ENCODE assay signal across 8 mouse cellular contexts in genomic region chr2:152344361-152344760, GRCm38 (mm10). TPM values are rescaled to one million over a fixed set of nuclear protein-coding genes. Genes with fewer than 3 reads are reported as not detected.
A peak's percentile ranks its signal among the peaks of the same experiment; 100 is the strongest.
DNase-seq lines count a peak whose midpoint lies in the region; ATAC-seq lines count a peak whose summit lies in the region.

No protein-coding gene starts in this region.

- no peaks in the 10 kb centered on the region for H3K36me3 ChIP-seq in heart, embryonic 15.5 days
- no peaks in the 10 kb centered on the region for H3K36me3 ChIP-seq in liver, embryonic 13.5 days
- H3K36me3 ChIP-seq in neural tube, embryonic 14.5 days (ENCODE audit: control insufficient read depth, insufficient read depth, low read length): no peaks in the 10 kb centered on the region

- H3K4me2 ChIP-seq in heart, embryonic 15.5 days: peak overlapping the region; percentile 94
- H3K4me2 ChIP-seq in liver, embryonic 13.5 days: peak overlapping the region; percentile 86
- peak overlapping the region; percentile 92 for H3K4me2 ChIP-seq in neural tube, embryonic 14.5 days (ENCODE audit: low read depth, low read length)

- peak overlapping the region; percentile 71 for H3K4me3 ChIP-seq in heart, embryonic 15.5 days
- H3K4me3 ChIP-seq in liver, embryonic 13.5 days (replicated peaks): peak overlapping the region; percentile 67
- peak overlapping the region; percentile 48 for H3K4me3 ChIP-seq in neural tube, embryonic 14.5 days (ENCODE audit: low read depth, low read length)

- H3K27ac ChIP-seq in heart, embryonic 15.5 days: peak overlapping the region; percentile 63
- peak overlapping the region; percentile 45; the same call in 1 of the 2 replicates for H3K27ac ChIP-seq in liver, embryonic 13.5 days
- H3K27ac ChIP-seq in neural tube, embryonic 14.5 days (ENCODE audit: low read depth, low read length): no peak overlapping the region

- peak overlapping the region; percentile 63 for H3K9ac ChIP-seq in heart, embryonic 15.5 days
- peak overlapping the region; percentile 75; the same call in 1 of the 2 replicates for H3K9ac ChIP-seq in liver, embryonic 13.5 days
- peak overlapping the region; percentile 55 for H3K9ac ChIP-seq in neural tube, embryonic 14.5 days (replicated peaks; ENCODE audit: low read depth, low read length)

- no peaks in the 10 kb centered on the region for H3K9me3 ChIP-seq in heart, embryonic 15.5 days (replicated peaks)
- H3K9me3 ChIP-seq in liver, embryonic 13.5 days (replicated peaks): no peaks in the 10 kb centered on the region
- H3K9me3 ChIP-seq in neural tube, embryonic 14.5 days (ENCODE audit: control insufficient read depth, low read length): no peaks in the 10 kb centered on the region

- DNase-seq in CD4-positive helper T cell, adult 2 months (ENCODE audit: low read depth, low spot score): peak; percentile 52
- peak; percentile 70 for DNase-seq in T-cell, adult 2 months (ENCODE audit: low spot score)
- peak; percentile 36 for DNase-seq in liver, embryonic 13.5 days
- DNase-seq in layer of hippocampus, adult 8-10 months (ENCODE audit: low spot score in 2 of 2): no peak
- DNase-seq in Muller cell, postnatal 12 days (ENCODE audit: inconsistent ontology term): no peak
- no peak for DNase-seq in layer of hippocampus, postnatal 10 days (ENCODE audit: low spot score in 2 of 2)

- no peaks in the 10 kb centered on the region for H3K27me3 ChIP-seq in heart, embryonic 15.5 days
- 0 out of 2 replicates have a peak, but pooled peaks cover 7% of the 10 kb centered on the region for H3K27me3 ChIP-seq in liver, embryonic 13.5 days
- H3K27me3 ChIP-seq in neural tube, embryonic 14.5 days (ENCODE audit: control insufficient read depth, insufficient read depth, low read length): no peaks in the 10 kb centered on the region; the same call in 1 of the 2 replicates

- 8% methylated on average over 10 of the region's 10 CpGs for WGBS in heart, embryonic 15.5 days
- 21% methylated on average over 10 of the region's 10 CpGs for WGBS in liver, embryonic 13.5 days (ENCODE audit: insufficient replicate concordance)
- WGBS in neural tube, embryonic 14.5 days: 10% methylated on average over 10 of the region's 10 CpGs

- ATAC-seq in heart, embryonic 15.5 days (replicated peaks; ENCODE audit: insufficient number of reproducible peaks, insufficient read depth, low FRiP score, low read depth): 0 out of 2 replicates have a peak, but pooled peaks have one; percentile 11
- ATAC-seq in liver, embryonic 13.5 days (ENCODE audit: low read depth): peak; percentile 2; the same call in 1 of the 2 replicates
- ATAC-seq in neural tube, embryonic 14.5 days (ENCODE audit: low read depth): peak; percentile 10; the same call in 1 of the 2 replicates

- peaks cover 18% of the 10 kb centered on the region for H3K4me1 ChIP-seq in heart, embryonic 15.5 days (replicated peaks)
- H3K4me1 ChIP-seq in liver, embryonic 13.5 days (replicated peaks): peaks cover 67% of the 10 kb centered on the region
- H3K4me1 ChIP-seq in neural tube, embryonic 14.5 days (ENCODE audit: control insufficient read depth, insufficient read depth, low read length): peaks cover 5% of the 10 kb centered on the region; the same call in 1 of the 2 replicates

RNA-seq across cellular contexts. Expression of gene Trib3, which starts 0.5 kb away (rescaled TPM):
- 2.9 and 3.1 TPM in 2 replicates for polyA plus RNA-seq in heart, embryonic 15.5 days (2015; fragmentation: Nextera tagmentation; extraction: Ambion mirVana)
- 2.7 and 3.3 TPM in 2 replicates for polyA plus RNA-seq in liver, embryonic 13.5 days (2015; fragmentation: Nextera tagmentation; extraction: Ambion mirVana)
- polyA plus RNA-seq in neural tube, embryonic 14.5 days (2014; fragmentation: Nextera tagmentation; extraction: Ambion mirVana): 1.1 and 1.6 TPM in 2 replicates
- 1 to 10 TPM; 1.2 to 2.4 (median 1.4) TPM for total RNA-seq in layer of hippocampus, adult 8-10 months (2022)
- under 1 TPM; 0.30 to 0.58 TPM for total RNA-seq in layer of hippocampus, postnatal 10 days (2021)

RNA-seq across cellular contexts. Expression of gene Rbck1, which starts 11.9 kb away (rescaled TPM):
- 54.3 and 79.1 TPM in 2 replicates for polyA plus RNA-seq in heart, embryonic 15.5 days (2015; fragmentation: Nextera tagmentation; extraction: Ambion mirVana)
- 52.2 and 52.4 TPM in 2 replicates for polyA plus RNA-seq in liver, embryonic 13.5 days (2015; fragmentation: Nextera tagmentation; extraction: Ambion mirVana)
- 98.5 and 107 TPM in 2 replicates for polyA plus RNA-seq in neural tube, embryonic 14.5 days (2014; fragmentation: Nextera tagmentation; extraction: Ambion mirVana)
- total RNA-seq in layer of hippocampus, adult 8-10 months (2022): 100 to 1,000 TPM; 108 to 121 (median 111) TPM
- 100 to 1,000 TPM; 101 to 102 TPM for total RNA-seq in layer of hippocampus, postnatal 10 days (2021)

RNA-seq across cellular contexts. Expression of gene Nrsn2, which starts 32.1 kb away (rescaled TPM):
- polyA plus RNA-seq in heart, embryonic 15.5 days (2015; fragmentation: Nextera tagmentation; extraction: Ambion mirVana): 1.6 and 2.1 TPM in 2 replicates
- 0.07 TPM in 1 of 2 replicates, not detected in the other for polyA plus RNA-seq in liver, embryonic 13.5 days (2015; fragmentation: Nextera tagmentation; extraction: Ambion mirVana)
- 42.9 and 54.4 TPM in 2 replicates for polyA plus RNA-seq in neural tube, embryonic 14.5 days (2014; fragmentation: Nextera tagmentation; extraction: Ambion mirVana)
- total RNA-seq in layer of hippocampus, adult 8-10 months (2022): 100 to 1,000 TPM in 2 of 4 experiments, 10 to 100 TPM in 2; 90.3 to 104 (median 96.4) TPM
- total RNA-seq in layer of hippocampus, postnatal 10 days (2021): 10 to 100 TPM; 35.3 to 35.4 TPM

RNA-seq across cellular contexts. Expression of gene Tbc1d20, which starts 50.7 kb away (rescaled TPM):
- 28.8 and 35.4 TPM in 2 replicates for polyA plus RNA-seq in heart, embryonic 15.5 days (2015; fragmentation: Nextera tagmentation; extraction: Ambion mirVana)
- polyA plus RNA-seq in liver, embryonic 13.5 days (2015; fragmentation: Nextera tagmentation; extraction: Ambion mirVana): 10.9 and 11.4 TPM in 2 replicates
- 28.0 and 33.9 TPM in 2 replicates for polyA plus RNA-seq in neural tube, embryonic 14.5 days (2014; fragmentation: Nextera tagmentation; extraction: Ambion mirVana)
- 10 to 100 TPM; 48.3 to 55.9 (median 50.5) TPM for total RNA-seq in layer of hippocampus, adult 8-10 months (2022)
- total RNA-seq in layer of hippocampus, postnatal 10 days (2021): 10 to 100 TPM; 47.6 to 52.3 TPM

RNA-seq across cellular contexts. Expression of gene Sox12, which starts 53.5 kb away (rescaled TPM):
- 6.5 and 7.0 TPM in 2 replicates for polyA plus RNA-seq in heart, embryonic 15.5 days (2015; fragmentation: Nextera tagmentation; extraction: Ambion mirVana)
- 1.6 TPM in 2 replicates for polyA plus RNA-seq in liver, embryonic 13.5 days (2015; fragmentation: Nextera tagmentation; extraction: Ambion mirVana)
- 19.2 and 19.7 TPM in 2 replicates for polyA plus RNA-seq in neural tube, embryonic 14.5 days (2014; fragmentation: Nextera tagmentation; extraction: Ambion mirVana)
- 10 to 100 TPM; 13.7 to 17.3 (median 16.5) TPM for total RNA-seq in layer of hippocampus, adult 8-10 months (2022)
- 10 to 100 TPM; 37.5 to 38.1 TPM for total RNA-seq in layer of hippocampus, postnatal 10 days (2021)

Comparison
In these comparisons a context has a peak if more than half of its experiments do, and no peak if none do; other contexts are left out.
1. DNase-seq: peak in CD4-positive helper T cell, adult 2 months (single experiment), T-cell, adult 2 months (single experiment) and liver, embryonic 13.5 days (single experiment); none in layer of hippocampus, adult 8-10 months (0 of 2), Muller cell, postnatal 12 days (single experiment) and layer of hippocampus, postnatal 10 days (0 of 2).
2. RNA of gene Nrsn2, which starts 32.1 kb away (polyA plus RNA-seq): 42.9 to 54.4 TPM in neural tube, embryonic 14.5 days; 1.6 to 2.1 TPM in heart, embryonic 15.5 days and 0.07 TPM in liver, embryonic 13.5 days; every median in the first group is over 10 times any median in the second.
3. Peak in every context shown above with its lines, with median percentiles within 50 percentile points of each other: ATAC-seq, H3K4me2 ChIP-seq, H3K4me3 ChIP-seq and H3K9ac ChIP-seq.